Mouse (Mus musculus) kidney, adult 10 weeks (tissue): Measurements from ENCODE around the gene Fam133b. TPM values are rescaled to one million over a fixed set of nuclear protein-coding genes. Genes with fewer than 3 reads are reported as not detected.

Experiments used
- polyA plus RNA-seq: library from polyadenylated mRNA; stranded (reverse); fragments of 350-450 nt; fragmentation: Illumina TruSeq; extraction: RNeasy Lipid Tissue Mini Kit (QIAGEN cat#74804); gene quantifications from one replicate; pipeline ENCODE4 v1.2.3, GENCODE M21; 2014; ENCODE audit warnings: low read depth, low replicate concordance

The Fam133b gene
- polyA plus RNA-seq = 55.2 TPM

DNA sequence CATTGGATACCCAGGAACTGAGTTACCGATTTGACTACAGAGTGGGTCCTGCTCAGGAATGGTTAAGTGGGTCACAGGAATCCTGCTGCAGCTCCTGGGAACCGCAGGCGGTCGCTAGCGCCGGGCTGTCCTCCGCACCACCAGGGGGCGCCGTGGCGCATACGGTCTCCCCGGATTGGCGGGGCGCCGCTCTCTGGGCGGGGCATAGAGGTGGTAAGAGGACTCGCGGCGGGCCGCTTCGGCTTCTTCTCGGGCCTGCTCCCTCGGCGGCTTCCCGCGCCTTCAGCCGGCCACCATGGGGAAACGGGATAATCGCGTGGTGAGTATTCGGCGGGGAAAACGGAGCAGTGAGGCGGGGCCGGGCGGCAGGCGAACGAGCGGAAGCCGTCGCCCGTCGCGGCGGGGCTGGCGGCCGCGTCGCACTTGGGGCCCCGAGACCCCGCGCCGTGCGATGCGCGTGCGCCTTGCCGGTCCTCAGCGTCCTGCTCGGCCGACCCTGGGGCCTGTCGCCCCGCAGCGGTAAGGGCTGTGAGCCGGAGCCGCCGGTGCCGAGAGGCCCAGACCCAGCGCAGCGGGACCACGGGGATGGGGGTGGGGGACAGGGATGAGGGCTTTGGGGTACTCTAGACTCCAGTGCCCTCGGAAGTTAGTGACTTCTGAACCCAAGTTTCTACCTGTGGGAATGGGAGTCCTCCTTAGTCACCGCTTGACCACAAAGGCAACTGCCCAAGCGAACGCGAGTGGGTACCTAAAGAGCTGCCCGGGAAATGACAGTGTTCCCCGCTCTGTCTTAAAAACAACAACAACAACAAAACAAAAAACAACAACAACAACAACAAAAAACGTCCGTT, at the start of gene Fam133b:
TSS of gene Fam133b (plus strand) at position 205 of the 851 bp plus-strand sequence.

GRCm38 (mm10) chr5:3571266-3571665, 27.6 kb downstream of the Fam133b start, which contains the start of gene 1700109H08Rik:
TSS of gene 1700109H08Rik (plus strand) at chr5:3571566.

GRCm38 (mm10) chr5:3595693-3596398, 52.2 kb downstream of the Fam133b start, which contains the start of gene Pex1:
TSS of gene Pex1 (plus strand) at chr5:3596066.

GRCm38 (mm10) chr5:3596399-3596766, 52.8 kb downstream of the Fam133b start, which contains the start of gene Rbm48:
TSS of gene Rbm48 (minus strand) at chr5:3596585.

Other genes starting within 250 kb of the Fam133b start
- 6.2 TPM for gene Cdk6, start 202.3 kb upstream of the Fam133b start, polyA plus RNA-seq
- gene 1700109H08Rik, start 27.7 kb downstream of the Fam133b start, polyA plus RNA-seq = 2.3 TPM
- gene Pex1, start 52.2 kb downstream of the Fam133b start, polyA plus RNA-seq = 29.6 TPM
- gene Rbm48, start 52.8 kb downstream of the Fam133b start, polyA plus RNA-seq = 14.4 TPM
- not detected for gene Tmbim7, start 107.3 kb downstream of the Fam133b start, polyA plus RNA-seq
- 255 TPM for gene Gatad1, start 113.4 kb downstream of the Fam133b start, polyA plus RNA-seq